Mouse (Mus musculus) C2C12 (cell line): Measurements from ENCODE around the gene Aqp5. TPM values are rescaled to one million over a fixed set of nuclear protein-coding genes. Genes with fewer than 3 reads are reported as not detected.

Experiments
- H3K27me3 ChIP-seq: one replicate; pipeline ENCODE4 v1.6.1; 2011; ENCODE audit not compliant: control insufficient read depth, insufficient read depth, insufficient read length
- H3K36me3 ChIP-seq: one replicate; pipeline ENCODE4 v1.6.1; 2011; ENCODE audit not compliant: control insufficient read depth, insufficient read depth
- H3K4me3 ChIP-seq: one replicate; pipeline ENCODE4 v1.5.1; 2011; ENCODE audit warnings: mild to moderate bottlenecking, control low read depth; ENCODE audit not compliant: poor library complexity, insufficient read depth, severe bottlenecking
- H3K79me2 ChIP-seq: one replicate; pipeline ENCODE4 v1.6.1; 2011; ENCODE audit not compliant: control insufficient read depth, insufficient read depth
- H3K79me3 ChIP-seq: one replicate; pipeline ENCODE4 v1.6.1; 2011; ENCODE audit warnings: low read depth, control low read depth
- H3ac ChIP-seq: one replicate; pipeline ENCODE3; 2011; ENCODE audit warnings: low read depth; ENCODE audit not compliant: control insufficient read depth, insufficient read length
- CEBPB ChIP-seq: IDR thresholded peaks from one replicate; pipeline ENCODE4 v1.6.1; 2011; ENCODE audit warnings: low read depth, mild to moderate bottlenecking, control low read depth, moderate library complexity
- CTCF ChIP-seq: IDR thresholded peaks from one replicate; pipeline ENCODE4 v1.5.1; 2011; ENCODE audit not compliant: control insufficient read depth, insufficient read depth, insufficient read length
- FOSL1 ChIP-seq: IDR thresholded peaks from one replicate; pipeline ENCODE4 v1.8.0; 2011; ENCODE audit warnings: mild to moderate bottlenecking, low read length; ENCODE audit not compliant: poor library complexity, insufficient read depth, severe bottlenecking
- MAX ChIP-seq: IDR thresholded peaks from one replicate; pipeline ENCODE4 v1.6.1; 2011; ENCODE audit warnings: mild to moderate bottlenecking, control low read depth
- MYOD1 ChIP-seq: IDR thresholded peaks from one replicate; pipeline ENCODE4 v1.6.1; 2011; ENCODE audit warnings: low read depth; ENCODE audit not compliant: control insufficient read depth, insufficient read length
- MYOG ChIP-seq: IDR thresholded peaks from one replicate; pipeline ENCODE4 v1.6.1; 2011; ENCODE audit not compliant: control insufficient read depth, insufficient read length; ENCODE audit errors: extremely low read depth
- USF1 ChIP-seq: IDR thresholded peaks from one replicate; pipeline ENCODE4 v1.6.1; 2011; ENCODE audit warnings: low read depth, mild to moderate bottlenecking, control low read depth, moderate library complexity
- polyA plus RNA-seq: library from polyadenylated mRNA; unstranded; fragments of >200 nt; fragmentation: generic; extraction: Trizol; gene quantifications from one replicate; pipeline ENCODE4 v1.2.1, GENCODE M21; 2012; ENCODE audit warnings: missing spikeins

Aqp5 gene
- polyA plus RNA-seq, 1 experiment, result 395 TPM

GRCm38 (mm10) chr15:99614273-99614672 lies 23.7 kb downstream of the Aqp5 start:
- Histone ChIP-seq H3K4me3 (no peak overlapping the region), H3K36me3 (peaks cover 2% of the 10 kb centered on the region), H3K27me3 (no peaks in the 10 kb centered on the region), H3ac (no peak overlapping the region), H3K79me3 (no peaks in the 10 kb centered on the region), H3K79me2 (no peaks in the 10 kb centered on the region)
- no peak for TF ChIP-seq FOSL1
- TF ChIP-seq CEBPB, result no peak
- no peak for TF ChIP-seq MYOD1
- no peak for TF ChIP-seq CTCF
- no peak for TF ChIP-seq MAX
- no peak for TF ChIP-seq USF1
- TF ChIP-seq MYOG, result no peak

DNA sequence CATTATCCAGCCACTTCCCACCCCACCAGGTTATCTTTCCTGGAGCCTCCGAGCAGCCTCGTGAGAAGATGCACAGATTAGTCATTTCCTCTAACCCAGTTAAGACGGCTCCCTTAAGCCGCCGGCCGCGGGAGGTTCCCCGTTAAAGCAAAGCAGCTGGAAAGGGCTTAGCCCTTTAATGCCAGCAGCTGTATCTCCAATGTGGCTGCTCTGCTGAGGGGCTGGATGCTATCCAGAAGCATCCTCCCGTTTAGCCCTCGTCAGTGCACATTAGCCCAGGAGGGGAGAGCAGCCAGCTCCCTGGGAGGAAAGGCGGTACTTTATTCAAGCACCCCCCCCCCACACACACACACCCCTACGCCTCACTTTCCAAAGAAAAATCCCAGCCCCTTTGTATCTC lies 24.2 kb downstream of the Aqp5 start:
- no peak overlapping the region for H3ac ChIP-seq
- H3K4me3 ChIP-seq, result no peak overlapping the region
- H3K79me2 ChIP-seq, result no peaks in the 10 kb centered on the region
- peaks cover 7% of the 10 kb centered on the region for H3K36me3 ChIP-seq
- no peaks in the 10 kb centered on the region for H3K79me3 ChIP-seq
- TF ChIP-seq MYOD1, result peak; percentile 9
- TF ChIP-seq MYOG, result no peak
- no peak for TF ChIP-seq FOSL1
- TF ChIP-seq MAX, result no peak
- H3K27me3 ChIP-seq, result no peaks in the 10 kb centered on the region

DNA sequence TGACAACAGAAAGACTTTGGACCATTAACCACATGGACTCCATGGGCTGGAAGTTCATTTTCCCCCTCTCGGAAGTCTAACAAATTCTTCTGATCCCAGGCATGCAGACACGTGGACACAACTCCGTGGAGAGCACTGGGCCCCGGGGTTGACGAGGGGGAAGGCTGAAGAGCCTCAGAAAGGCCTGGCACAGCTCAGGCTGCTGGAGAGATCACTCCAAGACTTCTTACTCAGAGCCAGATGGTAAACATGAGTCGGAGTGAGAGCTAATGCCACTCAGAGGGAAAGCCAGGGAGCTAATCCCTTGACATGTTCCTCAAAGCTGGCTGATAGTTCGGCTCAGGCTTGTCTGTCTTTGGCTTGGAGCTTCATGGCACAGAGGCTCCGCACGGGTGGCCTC lies 24.7 kb downstream of the Aqp5 start:
- Histone ChIP-seq H3K27me3 (no peaks in the 10 kb centered on the region), H3K79me3 (no peaks in the 10 kb centered on the region), H3K4me3 (no peak overlapping the region), H3ac (no peak overlapping the region), H3K36me3 (peaks cover 11% of the 10 kb centered on the region), H3K79me2 (no peaks in the 10 kb centered on the region)
- no peak for TF ChIP-seq USF1
- no peak for TF ChIP-seq CEBPB
- no peak for TF ChIP-seq MYOG
- no peak for TF ChIP-seq FOSL1
- no peak for TF ChIP-seq MAX
- TF ChIP-seq CTCF, result no peak
- no peak for TF ChIP-seq MYOD1

GRCm38 (mm10) chr15:99618595-99618994 lies 28.0 kb downstream of the Aqp5 start:
- Histone ChIP-seq H3K79me2 (no peaks in the 10 kb centered on the region), H3K4me3 (no peak overlapping the region), H3K79me3 (no peaks in the 10 kb centered on the region), H3K36me3 (peaks cover 44% of the 10 kb centered on the region), H3K27me3 (no peaks in the 10 kb centered on the region), H3ac (no peak overlapping the region)
- TF ChIP-seq FOSL1 (no peak), USF1 (no peak), CTCF (no peak), MYOG (no peak)

DNA sequence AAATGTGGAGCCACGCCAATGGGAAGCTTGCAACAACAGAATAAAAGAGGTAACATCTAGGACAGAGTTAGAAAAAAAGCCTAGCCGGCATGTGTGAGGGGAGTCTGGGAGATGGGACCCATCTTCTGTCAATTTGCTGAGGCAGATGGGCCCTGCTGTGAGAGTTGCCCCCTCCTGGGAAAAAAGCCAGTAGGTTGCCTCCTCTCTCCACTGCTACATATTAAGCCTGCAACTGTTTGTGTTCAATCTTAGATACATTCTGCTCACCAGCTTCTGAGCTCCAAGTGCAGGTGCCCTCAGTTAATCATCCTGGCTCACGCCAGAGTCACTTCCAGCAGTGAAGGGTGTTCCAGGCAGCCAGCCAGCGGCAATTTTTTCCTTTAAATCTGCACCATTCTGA lies 29.2 kb downstream of the Aqp5 start:
- Histone ChIP-seq H3ac (no peak overlapping the region), H3K79me2 (no peaks in the 10 kb centered on the region), H3K27me3 (no peaks in the 10 kb centered on the region), H3K79me3 (no peaks in the 10 kb centered on the region), H3K4me3 (no peak overlapping the region), H3K36me3 (peaks cover 56% of the 10 kb centered on the region)
- TF ChIP-seq MYOD1, result no peak
- no peak for TF ChIP-seq CTCF
- no peak for TF ChIP-seq FOSL1
- no peak for TF ChIP-seq CEBPB
- TF ChIP-seq MYOG, result no peak
- no peak for TF ChIP-seq MAX
- TF ChIP-seq USF1, result no peak

GRCm38 (mm10) chr15:99622063-99622462 lies 31.5 kb downstream of the Aqp5 start:
- TF ChIP-seq CEBPB (no peak), MYOG (no peak), FOSL1 (no peak)
- Histone ChIP-seq H3K4me3 (no peak overlapping the region), H3K79me3 (no peaks in the 10 kb centered on the region), H3K79me2 (no peaks in the 10 kb centered on the region), H3K36me3 (peaks cover 78% of the 10 kb centered on the region), H3ac (no peak overlapping the region), H3K27me3 (no peaks in the 10 kb centered on the region)
